14 mouse cellular contexts compared by ENCODE assay signal in the genomic region with DNA sequence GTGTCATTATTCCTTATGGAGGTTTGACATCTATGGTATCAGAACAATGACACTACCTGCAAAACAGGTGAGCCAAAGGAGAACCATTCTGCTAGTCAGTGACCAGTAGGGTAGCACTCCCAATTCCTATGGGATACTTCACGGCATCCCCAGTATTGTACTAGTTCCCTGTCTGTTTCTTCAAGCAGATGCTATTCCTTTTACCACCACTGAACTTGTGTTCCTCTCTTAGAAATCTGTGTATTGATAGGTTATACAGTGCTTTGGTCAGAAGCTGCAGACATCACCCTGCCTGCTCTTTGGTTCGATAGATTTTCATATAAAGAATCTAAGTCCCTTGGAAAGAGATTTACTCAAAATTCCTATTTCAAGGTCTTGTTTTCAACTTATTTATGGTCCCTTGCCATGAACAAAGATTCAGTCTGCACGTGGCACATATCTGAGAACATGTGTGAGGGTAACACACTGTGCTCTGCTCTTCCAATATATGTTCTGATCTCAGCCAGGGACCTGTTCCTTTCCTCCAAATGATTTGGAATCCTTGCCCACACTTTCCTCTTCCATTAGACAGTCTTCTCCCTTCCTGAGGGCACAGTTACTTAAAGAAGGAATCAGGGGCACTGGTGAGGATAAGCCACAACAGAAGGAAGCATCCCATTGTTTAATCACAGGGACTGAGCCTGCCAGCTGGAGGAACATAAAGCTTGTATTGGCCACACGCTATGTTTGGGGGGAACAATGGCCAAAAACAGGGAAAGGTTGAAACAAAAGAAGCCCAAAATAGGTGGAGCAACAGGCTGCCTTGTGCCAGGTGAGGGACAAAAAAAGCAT.
DNase-seq lines count a peak whose midpoint lies in the region; ATAC-seq and TF ChIP-seq lines count a peak whose summit lies in the region.
"Had no signal": no experiment of that assay in that cellular context is flagged by ENCODE, and none has a peak within 500 bp of the region (broad histone marks: within the 10 kb centered on the region; RNA-seq: fewer than 3 reads in every experiment).

No protein-coding gene starts in this region.

- peak overlapping the region; percentile 17 for H3K4me2 ChIP-seq in forebrain, embryonic 13.5 days
- peak overlapping the region; percentile 11; the same call in 1 of the 2 replicates for H3K4me2 ChIP-seq in hindbrain, embryonic 15.5 days
- H3K4me2 ChIP-seq in neural tube, embryonic 13.5 days, result 0 out of 2 replicates have a peak overlapping the region, but pooled peaks have one; percentile 0
- H3K4me2 ChIP-seq: heart, embryonic 13.5 days had no signal

- H3K36me3 ChIP-seq in forebrain, embryonic 13.5 days (ENCODE audit: poor library complexity, severe bottlenecking), result no peaks in the 10 kb centered on the region
- no peaks in the 10 kb centered on the region for H3K36me3 ChIP-seq in hindbrain, embryonic 15.5 days
- no peaks in the 10 kb centered on the region for H3K36me3 ChIP-seq in neural tube, embryonic 13.5 days
- H3K36me3 ChIP-seq: heart, embryonic 13.5 days; limb, embryonic 10.5 days had no signal

- no peak for DNase-seq in layer of hippocampus, adult 2 months (ENCODE audit: low spot score in 2 of 2)
- DNase-seq in layer of hippocampus, adult 11-12 months (ENCODE audit: low spot score), result no peak
- DNase-seq in gastrocnemius, postnatal 25 days, result no peak
- DNase-seq in urinary bladder, adult 2 months (ENCODE audit: low spot score), result no peak
- DNase-seq: adrenal gland, postnatal 25 days had no signal

- H3K9ac ChIP-seq in forebrain, embryonic 13.5 days, result no peak overlapping the region
- H3K9ac ChIP-seq in hindbrain, embryonic 15.5 days, result no peak overlapping the region
- H3K9ac ChIP-seq in neural tube, embryonic 13.5 days, result no peak overlapping the region
- H3K9ac ChIP-seq: heart, embryonic 13.5 days had no signal

- TF ChIP-seq CTCF in layer of hippocampus, adult 2 months (conservative IDR thresholded peaks at IDR 0.05), result peak; percentile 11; the same call in 1 of the 2 replicates

- H3K9me3 ChIP-seq in forebrain, embryonic 13.5 days (replicated peaks), result no peaks in the 10 kb centered on the region
- H3K9me3 ChIP-seq in hindbrain, embryonic 15.5 days, result no peaks in the 10 kb centered on the region
- H3K9me3 ChIP-seq in neural tube, embryonic 13.5 days, result no peaks in the 10 kb centered on the region
- H3K9me3 ChIP-seq: heart, embryonic 13.5 days; limb, embryonic 10.5 days had no signal

- no peaks in the 10 kb centered on the region for H3K27me3 ChIP-seq in forebrain, embryonic 13.5 days
- no peaks in the 10 kb centered on the region for H3K27me3 ChIP-seq in hindbrain, embryonic 15.5 days
- H3K27me3 ChIP-seq in neural tube, embryonic 13.5 days, result no peaks in the 10 kb centered on the region
- H3K27me3 ChIP-seq: CH12.LX; heart, embryonic 13.5 days had no signal

- peak; percentile 56 for ATAC-seq in forebrain, embryonic 13.5 days
- ATAC-seq in hindbrain, embryonic 15.5 days (ENCODE audit: low FRiP score, low read depth), result peak; percentile 55; the same call in 1 of the 2 replicates
- ATAC-seq in neural tube, embryonic 13.5 days (ENCODE audit: low read depth), result peak; percentile 74
- ATAC-seq: inflammation-experienced regulatory T-cells, adult 6 months had no signal

- H3K4me1 ChIP-seq in forebrain, embryonic 13.5 days, result peaks cover 9% of the 10 kb centered on the region
- H3K4me1 ChIP-seq in hindbrain, embryonic 15.5 days (replicated peaks), result peaks cover 14% of the 10 kb centered on the region; the same call in 1 of the 2 replicates
- peaks cover 17% of the 10 kb centered on the region for H3K4me1 ChIP-seq in neural tube, embryonic 13.5 days (replicated peaks)

- peak overlapping the region; percentile 40; the same call in 1 of the 2 replicates for H3K27ac ChIP-seq in layer of hippocampus, adult 2 months
- H3K27ac ChIP-seq in forebrain, embryonic 13.5 days, result 0 out of 2 replicates have a peak overlapping the region, but pooled peaks have one; percentile 16
- H3K27ac ChIP-seq in hindbrain, embryonic 15.5 days (replicated peaks), result peak overlapping the region; percentile 50
- peak overlapping the region; percentile 59 for H3K27ac ChIP-seq in neural tube, embryonic 13.5 days (replicated peaks)
- H3K27ac ChIP-seq: heart, embryonic 13.5 days; limb, embryonic 10.5 days; macrophage; stomach, postnatal 0 days had no signal

- 43% methylated on average over 4 of the region's 4 CpGs for WGBS in forebrain, embryonic 13.5 days
- 45% methylated on average over 4 of the region's 4 CpGs for WGBS in hindbrain, embryonic 15.5 days
- WGBS in neural tube, embryonic 13.5 days, result 55% methylated on average over 4 of the region's 4 CpGs

- no peak overlapping the region for H3K4me3 ChIP-seq in layer of hippocampus, adult 2 months
- no peak overlapping the region for H3K4me3 ChIP-seq in forebrain, embryonic 13.5 days
- no peak overlapping the region for H3K4me3 ChIP-seq in hindbrain, embryonic 15.5 days
- H3K4me3 ChIP-seq in neural tube, embryonic 13.5 days, result no peak overlapping the region
- H3K4me3 ChIP-seq: heart, embryonic 13.5 days; limb, embryonic 10.5 days had no signal
